Comparison of ENCODE assay signal across 8 mouse cellular contexts in genomic region chr10:49782061-49782460, GRCm38 (mm10). TPM values are rescaled to one million over a fixed set of nuclear protein-coding genes. Genes with fewer than 3 reads are reported as not detected.
DNase-seq lines count a peak whose midpoint lies in the region; ATAC-seq and TF ChIP-seq lines count a peak whose summit lies in the region.

No protein-coding gene starts in this region.

- peak overlapping the region; percentile 72 for H3K4me2 ChIP-seq in lung, embryonic 14.5 days
- H3K4me2 ChIP-seq in limb, embryonic 13.5 days (replicated peaks) = peak overlapping the region; percentile 87
- peak overlapping the region; percentile 77 for H3K4me2 ChIP-seq in stomach, embryonic 14.5 days (replicated peaks; ENCODE audit: low read depth, low read length)

- TF ChIP-seq POLR2A in cerebellum, adult 2 months (IDR thresholded peaks at IDR 0.05; ENCODE audit: borderline replicate concordance, insufficient read depth, low read length) = no peak
- no peak for TF ChIP-seq POLR2A in lung, adult 2 months (IDR thresholded peaks at IDR 0.05; ENCODE audit: borderline replicate concordance, extremely low read depth, low read depth, low read length)

- no peak overlapping the region for H3K9ac ChIP-seq in lung, embryonic 14.5 days
- H3K9ac ChIP-seq in limb, embryonic 13.5 days = no peak overlapping the region
- no peak overlapping the region; the same call in 1 of the 2 replicates for H3K9ac ChIP-seq in stomach, embryonic 14.5 days (replicated peaks; ENCODE audit: low read depth, low read length)

- no peaks in the 10 kb centered on the region for H3K27me3 ChIP-seq in cerebellum, adult 2 months (ENCODE audit: control insufficient read depth, insufficient read depth, low read length)
- peaks cover 25% of the 10 kb centered on the region for H3K27me3 ChIP-seq in lung, embryonic 14.5 days (ENCODE audit: insufficient read depth, low read length)
- H3K27me3 ChIP-seq in limb, embryonic 13.5 days = peaks cover 32% of the 10 kb centered on the region
- no peaks in the 10 kb centered on the region for H3K27me3 ChIP-seq in stomach, embryonic 14.5 days (ENCODE audit: control insufficient read depth, insufficient read depth, low read length)

- H3K4me3 ChIP-seq in cerebellum, adult 2 months (replicated peaks; ENCODE audit: insufficient read depth, low read depth, low read length) = peak overlapping the region; percentile 78
- H3K4me3 ChIP-seq in lung, embryonic 14.5 days (ENCODE audit: low read depth, low read length) = peak overlapping the region; percentile 40
- H3K4me3 ChIP-seq in lung, adult 2 months (replicated peaks; ENCODE audit: extremely low read depth, low read depth, low read length) = no peak overlapping the region
- peak overlapping the region; percentile 52 for H3K4me3 ChIP-seq in limb, embryonic 13.5 days
- peak overlapping the region; percentile 44 for H3K4me3 ChIP-seq in stomach, embryonic 14.5 days (ENCODE audit: low read depth, low read length)

- H3K9me3 ChIP-seq in lung, embryonic 14.5 days (ENCODE audit: low read depth, low read length) = no peaks in the 10 kb centered on the region
- no peaks in the 10 kb centered on the region for H3K9me3 ChIP-seq in limb, embryonic 13.5 days
- no peaks in the 10 kb centered on the region for H3K9me3 ChIP-seq in stomach, embryonic 14.5 days (ENCODE audit: control insufficient read depth, low read depth, low read length)

- peak in 1 of 2 experiments; percentile 17 for DNase-seq in cerebellum, adult 2 months
- DNase-seq in cerebellum, adult 11 months = no peak
- DNase-seq in lung, embryonic 14.5 days = no peak
- no peak for DNase-seq in lung, adult 2 months
- DNase-seq in gastrocnemius, postnatal 25 days = no peak
- no peak for DNase-seq in thymus, postnatal 0 days (ENCODE audit: low spot score)

- peak overlapping the region; percentile 80; the same call in 1 of the 2 replicates for H3K27ac ChIP-seq in cerebellum, adult 2 months (ENCODE audit: insufficient read depth, low read length)
- H3K27ac ChIP-seq in lung, embryonic 14.5 days (ENCODE audit: low read depth) = no peak overlapping the region
- no peak overlapping the region for H3K27ac ChIP-seq in limb, embryonic 13.5 days
- H3K27ac ChIP-seq in stomach, embryonic 14.5 days (ENCODE audit: low read length) = no peak overlapping the region

- H3K4me1 ChIP-seq in cerebellum, adult 2 months (ENCODE audit: control insufficient read depth, insufficient read depth, low read length) = peaks cover 7% of the 10 kb centered on the region
- H3K4me1 ChIP-seq in lung, embryonic 14.5 days (ENCODE audit: insufficient read depth) = no peaks in the 10 kb centered on the region
- H3K4me1 ChIP-seq in lung, adult 2 months (ENCODE audit: control insufficient read depth, insufficient read depth, low read length) = 0 out of 2 replicates have a peak, but pooled peaks cover 3% of the 10 kb centered on the region
- H3K4me1 ChIP-seq in limb, embryonic 13.5 days = peaks cover 23% of the 10 kb centered on the region; the same call in 1 of the 2 replicates
- no peaks in the 10 kb centered on the region for H3K4me1 ChIP-seq in stomach, embryonic 14.5 days (ENCODE audit: control insufficient read depth, insufficient read depth, low read length)

- 1% methylated on average over 7 of the region's 7 CpGs for WGBS in cerebellum, adult 2 months
- 11% methylated on average over 7 of the region's 7 CpGs for WGBS in lung, embryonic 14.5 days
- 8% methylated on average over 7 of the region's 7 CpGs for WGBS in lung, adult 2 months
- 5% methylated on average over 7 of the region's 7 CpGs for WGBS in limb, embryonic 13.5 days
- 8% methylated on average over 7 of the region's 7 CpGs for WGBS in stomach, embryonic 14.5 days

- ATAC-seq in lung, embryonic 14.5 days (ENCODE audit: insufficient read depth) = no peak
- no peak for ATAC-seq in limb, embryonic 13.5 days (ENCODE audit: low FRiP score, low read depth)
- ATAC-seq in stomach, embryonic 14.5 days (ENCODE audit: insufficient number of reproducible peaks, insufficient read depth, low FRiP score, low read depth) = no peak

- H3K36me3 ChIP-seq in lung, embryonic 14.5 days (ENCODE audit: insufficient read depth) = no peaks in the 10 kb centered on the region
- H3K36me3 ChIP-seq in limb, embryonic 13.5 days = no peaks in the 10 kb centered on the region
- no peaks in the 10 kb centered on the region for H3K36me3 ChIP-seq in stomach, embryonic 14.5 days (ENCODE audit: control insufficient read depth, insufficient read depth, low read length)

- TF ChIP-seq CTCF in cerebellum, adult 2 months (IDR thresholded peaks at IDR 0.05; ENCODE audit: borderline replicate concordance, insufficient read depth, low read depth, low read length) = no peak
- TF ChIP-seq CTCF in lung, embryonic 14.5 days (IDR thresholded peaks at IDR 0.05; ENCODE audit: low read depth) = no peak
- TF ChIP-seq CTCF in lung, adult 2 months (IDR thresholded peaks at IDR 0.05; ENCODE audit: insufficient read depth, low read length) = no peak

RNA-seq across cellular contexts. Expression of gene Grik2, which starts 6.5 kb away (rescaled TPM):
- 48.5 and 60.7 TPM in 2 replicates for polyA plus RNA-seq in cerebellum, adult 2 months (2012; rRNA removed)
- polyA plus RNA-seq in lung, embryonic 14.5 days (2014; fragmentation: Nextera tagmentation; extraction: Ambion mirVana) = 0.73 and 0.74 TPM in 2 replicates
- 0.15 and 0.54 TPM in 2 replicates for polyA plus RNA-seq in lung, adult 2 months (2012; rRNA removed)
- 2.9 and 3.1 TPM in 2 replicates for polyA plus RNA-seq in limb, embryonic 13.5 days (2015; fragmentation: Nextera tagmentation; extraction: Ambion mirVana)
- polyA plus RNA-seq in stomach, embryonic 14.5 days (2014; fragmentation: Nextera tagmentation; extraction: Ambion mirVana) = 8.9 and 10.0 TPM in 2 replicates
- total RNA-seq in gastrocnemius, postnatal 25 days (2021) = under 1 TPM; 0.10 to 0.48 TPM
- polyA plus RNA-seq in thymus, postnatal 0 days (2015; fragmentation: Nextera tagmentation; extraction: Ambion mirVana) = not detected in 2 replicates
